Mouse (Mus musculus) small intestine, adult 2 months (tissue): ENCODE measurements at regions not wholly inside any gene's neighbourhood (a gene's known extent, or its start where the extent isn't known, plus 50 kb on each side); places are given as distances from the start of the nearest gene placed in this dataset.

ENCODE experiments used
- CTCF ChIP-seq: fragments of 200-500 bp; IDR thresholded peaks from 2 replicates; pipeline ENCODE4 v1.5.1; 2012; ENCODE audit warnings: low read depth, mild to moderate bottlenecking, control low read depth, inconsistent platforms, low read length, moderate library complexity, mixed read lengths; ENCODE audit not compliant: insufficient replicate concordance, insufficient read length; ENCODE audit errors: extremely low read depth
- POLR2A ChIP-seq: fragments of 200-500 bp; IDR thresholded peaks from 2 replicates; pipeline ENCODE4 v1.6.1; 2012; ENCODE audit warnings: low read depth, mild to moderate bottlenecking, control low read depth, inconsistent platforms, low read length, moderate library complexity

DNA sequence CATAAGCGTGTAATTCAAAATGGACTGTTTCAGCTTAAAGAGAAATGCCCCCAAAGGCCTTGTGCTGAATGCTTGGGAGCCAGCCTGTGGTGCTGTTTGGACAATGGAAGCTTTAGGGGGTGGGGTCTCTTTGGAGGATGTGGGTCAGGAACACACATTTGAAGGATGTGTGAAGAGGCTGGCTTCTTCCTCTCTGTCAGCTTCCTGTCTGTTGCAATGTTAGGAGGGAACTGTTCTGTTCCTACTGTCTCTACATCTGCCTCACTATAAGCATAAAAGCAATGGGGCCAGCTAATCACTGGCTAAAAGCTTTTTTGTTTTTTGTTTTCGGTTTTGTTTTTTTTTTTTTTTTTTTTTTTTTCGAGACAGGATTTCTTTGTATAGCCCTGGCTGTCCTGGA is 480.5 kb upstream of the Nox3 start:
- TF ChIP-seq POLR2A (no peak), CTCF (no peak)
